Mouse (Mus musculus) heart, adult 2 months (tissue): Measurements from ENCODE around the gene Prss35. TPM values are rescaled to one million over a fixed set of nuclear protein-coding genes. Genes with fewer than 3 reads are reported as not detected.

ENCODE experiments used
- DNase-seq, 2 experiments: peaks; one replicate each; pipeline ENCODE4 v3.0.0; 2021
- H3K27ac ChIP-seq: fragments of 200-600 bp; 2 replicates; pipeline ENCODE4 v1.8.1; 2022
- H3K27me3 ChIP-seq: fragments of 200-500 bp; 2 replicates; pipeline ENCODE4 v1.6.1; 2012; ENCODE audit warnings: mild to moderate bottlenecking, low read length, inconsistent platforms, mixed read lengths; ENCODE audit not compliant: control insufficient read depth, insufficient read depth
- H3K36me3 ChIP-seq: fragments of 200-500 bp; 2 replicates; pipeline ENCODE4 v1.6.1; 2012; ENCODE audit warnings: low read length, inconsistent platforms; ENCODE audit not compliant: control insufficient read depth, insufficient read depth
- H3K4me1 ChIP-seq: fragments of 200-500 bp; 2 replicates; pipeline ENCODE4 v1.6.1; 2011; ENCODE audit warnings: low read length; ENCODE audit not compliant: control insufficient read depth, insufficient read depth
- H3K4me3 ChIP-seq: fragments of 200-600 bp; 2 replicates; pipeline ENCODE4 v1.8.1; 2022
- H3K79me2 ChIP-seq: fragments of 200-500 bp; replicated peaks from 2 replicates; pipeline ENCODE4 v1.6.1; 2012; ENCODE audit warnings: mild to moderate bottlenecking, inconsistent platforms, low read length, moderate library complexity, mixed read lengths; ENCODE audit not compliant: control insufficient read depth, insufficient read depth
- H3K9ac ChIP-seq: fragments of 200-500 bp; 2 replicates; pipeline ENCODE4 v1.6.1; 2012; ENCODE audit warnings: low read depth, mild to moderate bottlenecking, control low read depth, inconsistent platforms, low read length, mixed read lengths
- CTCF ChIP-seq: fragments of 200-600 bp; IDR thresholded peaks from 2 replicates; pipeline ENCODE4 v1.8.1; 2022; ENCODE audit warnings: antibody characterized with exemption, mild to moderate bottlenecking, moderate library complexity
- EP300 ChIP-seq: fragments of 200-500 bp; IDR thresholded peaks from 2 replicates; pipeline ENCODE4 v1.6.1; 2011; ENCODE audit warnings: low read depth, low read length, control low read depth; ENCODE audit not compliant: insufficient read depth
- POLR2A ChIP-seq: fragments of 200-500 bp; IDR thresholded peaks from 2 replicates; pipeline ENCODE4 v1.6.1; 2011; ENCODE audit warnings: mild to moderate bottlenecking, low read depth, low read length, control low read depth; ENCODE audit not compliant: insufficient read depth
- WGBS: fragments of 180-500 bp; shearing (Covaris S2); methylation state at CpG from one replicate; pipeline ENCODE4 v1.1.7; 2018; 5-methylcytosine and 5-hydroxymethylcytosine counted together
- intact Hi-C: fragments of 180-260 bp; cut with DNase I; formaldehyde crosslinking; loops from one replicate; pipeline ENCODE4 v1.15.1; 2025
- polyA plus RNA-seq: library from polyadenylated mRNA; depleted of rRNA; stranded (reverse); fragments of >200 nt; gene quantifications from 2 replicates; pipeline ENCODE4 v1.2.3, GENCODE M21; 2012
- total RNA-seq, 2 experiments: library from RNA; stranded (reverse); gene quantifications; 2 replicates each; pipeline ENCODE4 v1.2.3; 2021

Gene Prss35
- total and polyA plus RNA-seq, 3 experiments: 0.16 to 0.37 (median 0.30) TPM

- H3K4me1 ChIP-seq: no peaks in the 10 kb centered on the region
- H3K27ac ChIP-seq: no peak overlapping the region
- no peak for DNase-seq
- no peaks in the 10 kb centered on the region for H3K79me2 ChIP-seq
- no peaks in the 10 kb centered on the region for H3K27me3 ChIP-seq
- 61% methylated on average over 7 of the region's 7 CpGs for WGBS
- H3K9ac ChIP-seq: no peak overlapping the region
- intact Hi-C loops: no loop called here
- H3K4me3 ChIP-seq: no peak overlapping the region
- H3K36me3 ChIP-seq: no peaks in the 10 kb centered on the region
- no peak for TF ChIP-seq POLR2A
- TF ChIP-seq EP300: no peak
- no peak for TF ChIP-seq CTCF
Measured at GRCm38 (mm10) chr9:86725604-86726380, 17.7 kb upstream of the Prss35 start.

GRCm38 (mm10) chr9:86726381-86726720 lies 17.1 kb upstream of the Prss35 start:
- no peak overlapping the region for H3K9ac ChIP-seq
- H3K27ac ChIP-seq: no peak overlapping the region
- no peaks in the 10 kb centered on the region for H3K27me3 ChIP-seq
- H3K36me3 ChIP-seq: no peaks in the 10 kb centered on the region
- no peak overlapping the region for H3K4me3 ChIP-seq
- H3K4me1 ChIP-seq: no peaks in the 10 kb centered on the region
- H3K79me2 ChIP-seq: no peaks in the 10 kb centered on the region
- 82% methylated on average over 5 of the region's 5 CpGs for WGBS
- no peak for TF ChIP-seq EP300
- TF ChIP-seq POLR2A: no peak
- no peak for TF ChIP-seq CTCF
- no peak for DNase-seq
- intact Hi-C loops: no loop called here

GRCm38 (mm10) chr9:86728214-86728814 lies 15.1 kb upstream of the Prss35 start:
- no peaks in the 10 kb centered on the region for H3K36me3 ChIP-seq
- H3K4me3 ChIP-seq: no peak overlapping the region
- no peaks in the 10 kb centered on the region for H3K27me3 ChIP-seq
- no peak for TF ChIP-seq POLR2A
- no peak for TF ChIP-seq EP300
- no peak for TF ChIP-seq CTCF
- intact Hi-C loops: no loop called here
- no peaks in the 10 kb centered on the region for H3K79me2 ChIP-seq
- DNase-seq: no peak
- H3K27ac ChIP-seq: no peak overlapping the region
- WGBS: 62% methylated on average over 10 of the region's 10 CpGs
- H3K9ac ChIP-seq: no peak overlapping the region
- H3K4me1 ChIP-seq: no peaks in the 10 kb centered on the region

GRCm38 (mm10) chr9:86729084-86729483 lies 14.4 kb upstream of the Prss35 start:
- 54% methylated on average over 1 of the region's 1 CpGs for WGBS
- Histone ChIP-seq H3K4me1 (no peaks in the 10 kb centered on the region), H3K4me3 (no peak overlapping the region), H3K27ac (no peak overlapping the region), H3K9ac (no peak overlapping the region), H3K27me3 (no peaks in the 10 kb centered on the region), H3K79me2 (no peaks in the 10 kb centered on the region), H3K36me3 (no peaks in the 10 kb centered on the region)
- TF ChIP-seq EP300: no peak
- TF ChIP-seq POLR2A: no peak
- no peak for TF ChIP-seq CTCF
- intact Hi-C loops: no loop called here
- DNase-seq: no peak

GRCm38 (mm10) chr9:86729811-86730210 lies 13.6 kb upstream of the Prss35 start:
- 94% methylated on average over 3 of the region's 3 CpGs for WGBS
- no peaks in the 10 kb centered on the region for H3K27me3 ChIP-seq
- no peak overlapping the region for H3K27ac ChIP-seq
- no peaks in the 10 kb centered on the region for H3K36me3 ChIP-seq
- no peak overlapping the region for H3K4me3 ChIP-seq
- intact Hi-C loops: no loop called here
- no peaks in the 10 kb centered on the region for H3K79me2 ChIP-seq
- H3K9ac ChIP-seq: no peak overlapping the region
- DNase-seq: no peak
- TF ChIP-seq EP300: no peak
- TF ChIP-seq POLR2A: no peak
- TF ChIP-seq CTCF: no peak
- no peaks in the 10 kb centered on the region for H3K4me1 ChIP-seq

- H3K4me3 ChIP-seq: no peak overlapping the region
- intact Hi-C loops: no loop called here
- no peaks in the 10 kb centered on the region for H3K79me2 ChIP-seq
- TF ChIP-seq EP300: no peak
- no peak for TF ChIP-seq POLR2A
- TF ChIP-seq CTCF: no peak
- H3K4me1 ChIP-seq: no peaks in the 10 kb centered on the region
- no peak for DNase-seq
- no peaks in the 10 kb centered on the region for H3K27me3 ChIP-seq
- H3K27ac ChIP-seq: no peak overlapping the region
- no peak overlapping the region for H3K9ac ChIP-seq
- H3K36me3 ChIP-seq: no peaks in the 10 kb centered on the region
Measured at GRCm38 (mm10) chr9:86734357-86734756, 9.1 kb upstream of the Prss35 start.
